Mouse (Mus musculus): ENCODE data around the gene Myo9b.
"Not testable (repeated sequence)": the region's sequence is repeated elsewhere in the genome, so short reads cannot be mapped to it uniquely, and the experiment has no call there.

The Myo9b gene

GRCm38 (mm10) chr8:71272286-71273150 is at the start of gene Myo9b, which contains the start of gene Haus8:
Myo9b (plus strand) TSS chr8:71272714.
Haus8 (minus strand) TSS chr8:71272934.
- ATAC-seq (ENCODE audit: low TSS enrichment): peak; percentile 96

GRCm38 (mm10) chr8:71224560-71224959 is 48.0 kb upstream of the Myo9b start:
- no peak for ATAC-seq (ENCODE audit: low TSS enrichment)

- ATAC-seq (ENCODE audit: low TSS enrichment): no peak
These were observed 29.8 kb upstream of the Myo9b start for GRCm38 (mm10) chr8:71242757-71243156.

- no peak for ATAC-seq (ENCODE audit: low TSS enrichment)
These were observed 24.3 kb upstream of the Myo9b start for GRCm38 (mm10) chr8:71248203-71248602.

GRCm38 (mm10) chr8:71256545-71257232 is 15.8 kb upstream of the Myo9b start:
- ATAC-seq (ENCODE audit: low TSS enrichment): no peak

DNA sequence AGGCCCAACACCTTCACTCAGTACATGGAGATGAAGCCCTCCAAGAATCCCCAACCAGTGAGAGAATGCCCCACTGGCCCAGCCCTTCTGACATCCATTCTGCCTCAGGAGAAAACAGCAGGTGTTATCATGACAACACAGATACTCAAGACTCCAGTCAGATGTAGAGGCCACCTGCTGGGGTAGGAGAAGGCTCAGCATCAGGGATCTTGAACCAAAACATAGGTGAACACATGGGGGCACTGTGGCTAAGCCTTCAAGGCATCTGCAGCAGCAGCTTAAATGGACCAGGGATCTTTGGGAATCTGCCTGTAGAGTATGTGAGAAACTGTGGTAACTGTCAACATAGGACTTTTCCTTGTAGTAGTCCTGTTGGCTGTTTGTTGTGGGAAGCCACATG is 11.3 kb upstream of the Myo9b start:
- ATAC-seq (ENCODE audit: low TSS enrichment): peak; percentile 41; the same call in 1 of the 2 replicates

DNA sequence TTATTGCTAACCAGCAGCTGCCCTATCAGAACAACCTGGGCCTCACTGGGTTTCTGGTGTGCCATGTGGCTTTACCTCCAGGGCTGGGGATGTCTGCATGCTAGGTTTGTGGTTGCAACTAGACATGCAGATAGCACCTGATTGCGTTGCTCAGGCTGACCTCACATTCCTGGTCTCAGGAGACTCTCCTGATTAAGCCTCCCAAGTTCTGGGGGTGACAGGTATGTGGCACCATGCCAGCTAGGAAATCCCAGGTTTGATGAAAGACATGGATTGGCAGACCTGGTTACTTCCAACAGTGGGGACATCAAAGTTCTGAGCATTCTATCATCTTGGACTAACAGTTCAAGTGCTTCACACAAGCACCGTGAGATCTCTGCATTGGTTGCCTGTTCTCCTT is 4.8 kb upstream of the Myo9b start:
- no peak for ATAC-seq (ENCODE audit: low TSS enrichment)

DNA sequence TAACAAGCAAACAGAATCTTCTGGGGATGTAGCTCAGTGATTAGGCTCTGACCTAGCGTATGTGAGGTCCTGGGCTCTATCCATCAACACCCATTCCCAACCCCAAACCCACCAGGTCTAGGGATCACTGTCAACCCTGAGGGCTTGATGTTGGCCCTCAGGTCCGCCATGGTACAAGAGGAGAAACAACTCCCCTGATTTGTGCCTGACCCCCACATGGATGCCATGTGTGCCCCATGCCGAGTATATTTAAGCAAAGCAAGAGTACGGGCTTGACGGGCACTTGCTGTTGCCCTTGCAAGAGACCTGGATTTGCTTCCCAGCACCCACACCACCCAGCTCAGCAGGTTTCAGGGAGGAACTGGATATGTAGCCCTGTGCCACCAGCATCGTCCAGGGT is 4.2 kb upstream of the Myo9b start:
- ATAC-seq (ENCODE audit: low TSS enrichment): not testable (repeated sequence)

GRCm38 (mm10) chr8:71271630-71272029 is 884 bp upstream of the Myo9b start:
- ATAC-seq (ENCODE audit: low TSS enrichment): no peak

DNA sequence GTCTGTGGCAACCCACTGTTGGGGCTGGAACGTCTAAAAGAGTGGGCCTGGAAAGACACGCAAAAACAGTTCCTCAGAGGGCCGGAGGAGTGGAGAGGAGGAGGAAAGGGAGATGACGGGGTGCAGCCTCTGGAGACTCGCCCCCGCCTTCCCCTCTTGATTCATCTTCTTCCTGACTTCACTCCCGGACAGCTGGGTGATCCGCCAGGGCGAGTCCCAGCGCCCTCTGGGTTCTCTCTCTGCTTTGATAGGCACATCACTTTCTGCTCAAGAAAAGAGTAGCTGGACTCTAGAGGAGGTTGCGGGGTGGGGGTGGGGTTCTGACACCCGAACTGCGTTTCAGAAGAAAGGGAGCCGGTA is 617 bp downstream of the Myo9b start:
- ATAC-seq (ENCODE audit: low TSS enrichment): peak; percentile 59

DNA sequence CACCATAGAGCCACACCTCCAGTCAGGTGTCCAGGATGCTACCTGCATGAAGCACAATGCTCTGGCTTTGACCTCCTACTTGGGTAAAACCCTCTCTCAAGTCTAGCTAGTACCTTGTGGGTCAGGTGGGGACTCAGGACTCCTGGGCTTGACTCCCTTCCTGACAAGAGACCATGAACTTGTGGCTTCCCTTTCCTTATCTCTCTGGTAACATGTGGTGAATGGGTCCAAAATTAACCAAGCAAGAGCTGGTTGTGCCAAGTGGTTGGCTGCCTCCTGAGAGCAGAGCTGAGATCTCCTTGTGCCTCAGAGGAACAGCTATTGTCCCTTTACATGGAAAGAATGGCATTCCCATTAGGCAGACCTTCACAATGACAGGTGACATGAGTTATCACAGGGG is 2.0 kb downstream of the Myo9b start:
- no peak for ATAC-seq (ENCODE audit: low TSS enrichment)

GRCm38 (mm10) chr8:71276166-71276565 is 3.7 kb downstream of the Myo9b start:
- ATAC-seq (ENCODE audit: low TSS enrichment): no peak

GRCm38 (mm10) chr8:71279409-71279808 is 6.9 kb downstream of the Myo9b start:
- not testable (repeated sequence) for ATAC-seq (ENCODE audit: low TSS enrichment)

DNA sequence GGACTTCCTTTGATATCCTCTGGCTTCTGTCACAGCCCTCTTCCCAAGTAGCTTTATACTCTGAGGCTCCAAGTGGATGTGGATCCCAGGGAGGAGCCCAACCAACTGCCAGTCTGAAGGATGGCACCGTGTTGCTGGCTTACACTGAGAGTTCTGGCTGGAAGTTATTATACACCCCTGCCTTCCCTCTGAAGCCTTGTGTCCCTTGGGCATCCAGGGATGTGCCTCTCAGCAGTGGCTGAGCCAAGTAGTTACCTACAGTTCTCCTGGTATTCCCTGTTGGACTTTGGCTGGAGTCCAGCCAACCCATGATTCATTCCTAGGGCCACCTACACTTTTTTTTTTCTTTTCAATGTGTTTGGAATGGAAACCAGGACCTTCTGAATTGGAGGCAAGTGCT is 9.2 kb downstream of the Myo9b start:
- peak; percentile 80 for ATAC-seq (ENCODE audit: low TSS enrichment)

GRCm38 (mm10) chr8:71282621-71283020 is 10.1 kb downstream of the Myo9b start:
- peak; percentile 47 for ATAC-seq (ENCODE audit: low TSS enrichment)

GRCm38 (mm10) chr8:71286223-71286622 is 13.7 kb downstream of the Myo9b start:
- not testable (repeated sequence) for ATAC-seq (ENCODE audit: low TSS enrichment)

GRCm38 (mm10) chr8:71288441-71288949 is 16.0 kb downstream of the Myo9b start:
- ATAC-seq (ENCODE audit: low TSS enrichment): no peak

- ATAC-seq (ENCODE audit: low TSS enrichment): no peak
These were observed 16.6 kb downstream of the Myo9b start for GRCm38 (mm10) chr8:71289098-71289497.

- no peak for ATAC-seq (ENCODE audit: low TSS enrichment)
These were observed 17.7 kb downstream of the Myo9b start for GRCm38 (mm10) chr8:71290211-71290610.

- ATAC-seq (ENCODE audit: low TSS enrichment): no peak
These were observed 18.4 kb downstream of the Myo9b start for GRCm38 (mm10) chr8:71290911-71291310.

- ATAC-seq (ENCODE audit: low TSS enrichment): no peak
These were observed 18.8 kb downstream of the Myo9b start for GRCm38 (mm10) chr8:71291351-71291750.

DNA sequence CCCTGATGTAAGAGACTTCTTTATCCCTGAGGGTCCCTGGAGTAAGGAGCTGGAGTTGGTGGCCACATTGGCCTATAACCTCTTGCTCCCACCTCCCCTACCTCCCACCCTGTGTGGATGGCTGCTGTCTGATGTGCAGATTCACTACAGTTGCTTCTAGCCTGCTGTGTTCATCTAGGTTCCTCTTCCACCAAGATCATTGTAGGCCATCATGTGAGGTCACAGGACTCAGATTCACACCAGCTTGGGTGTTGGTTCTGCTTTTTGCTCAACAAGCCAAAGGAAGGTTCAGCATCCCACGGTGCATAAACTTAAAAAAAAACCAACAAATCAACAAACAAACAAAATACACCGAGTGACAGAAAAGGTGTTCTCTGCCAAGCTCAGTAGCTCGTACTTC is 21.4 kb downstream of the Myo9b start:
- not testable (repeated sequence) for ATAC-seq (ENCODE audit: low TSS enrichment)

DNA sequence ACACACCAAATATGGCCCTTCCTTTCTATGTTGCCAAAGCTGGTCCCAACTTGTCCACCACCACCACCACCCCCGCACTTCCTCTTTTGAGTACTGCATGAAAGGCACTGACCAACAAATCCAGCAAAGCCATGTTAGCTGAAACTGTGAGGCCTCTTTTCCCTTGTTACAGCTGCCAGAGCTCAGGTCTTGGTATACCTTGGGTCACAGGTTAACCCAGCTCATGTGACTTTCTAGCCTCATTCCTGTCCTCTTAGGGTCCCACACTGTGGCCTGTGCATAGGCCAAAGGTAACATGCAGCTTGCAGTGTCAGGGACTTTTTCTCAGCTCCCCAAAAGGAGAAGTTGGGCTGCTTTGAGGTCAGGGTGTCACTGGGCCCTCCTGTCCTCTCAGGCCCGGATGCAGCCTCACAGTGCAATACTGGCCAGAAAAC is 23.7 kb downstream of the Myo9b start:
- no peak for ATAC-seq (ENCODE audit: low TSS enrichment)
